Mouse (Mus musculus): ENCODE measurements at regions not wholly inside any gene's neighbourhood (a gene's known extent, or its start where the extent isn't known, plus 50 kb on each side); places are given as distances from the start of the nearest gene placed in this dataset.

DNA sequence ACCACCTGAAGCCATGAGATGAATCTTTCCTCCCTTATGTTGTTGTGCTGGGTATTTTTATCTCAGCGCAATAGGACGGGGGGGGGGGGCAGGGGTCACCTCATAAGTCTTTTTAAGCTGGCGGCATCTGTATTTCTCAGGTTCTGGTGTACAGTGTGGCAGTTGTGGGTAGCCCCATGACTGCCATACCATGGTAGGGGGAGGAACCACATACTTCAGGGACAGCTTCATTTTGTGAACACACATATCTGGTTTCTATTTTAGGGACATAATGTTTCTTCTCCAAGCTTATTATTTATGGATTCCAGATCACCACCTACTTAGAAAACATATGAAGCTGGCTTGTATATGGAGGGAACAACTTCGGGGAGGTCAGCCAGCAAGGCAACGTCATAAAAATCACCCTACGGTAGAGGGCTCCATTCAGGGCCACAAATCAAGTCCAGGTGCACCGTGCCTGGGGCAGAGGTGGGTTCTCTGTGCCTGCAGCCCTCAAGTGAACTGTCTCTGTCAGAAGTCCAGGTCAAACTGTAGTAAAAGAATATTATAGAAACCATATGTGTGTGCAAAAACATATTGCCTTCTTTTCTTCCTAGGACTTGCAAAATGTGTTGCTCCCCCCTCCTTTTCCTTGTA is 130.9 kb downstream of the Hhipl2 start:
- TF ChIP-seq MAX (IDR thresholded peaks at IDR 0.05; ENCODE audit: low read length), result no peak
- no peak for TF ChIP-seq POLR2A (IDR thresholded peaks at IDR 0.05; ENCODE audit: control insufficient read depth in 1 of 2, insufficient read depth in 1 of 2, low read depth in 1 of 2, low read length in 2 of 2, poor library complexity in 1 of 2)
- no peak for TF ChIP-seq CTCF (IDR thresholded peaks at IDR 0.05 in 2 of 3, conservative IDR thresholded peaks at IDR 0.05 in 1 of 3; ENCODE audit: control insufficient read depth in 1 of 3, insufficient read depth in 1 of 3, low read depth in 2 of 3, low read length in 3 of 3, poor library complexity in 1 of 3, severe bottlenecking in 1 of 3)
- TF ChIP-seq GATA1 (IDR thresholded peaks at IDR 0.05; ENCODE audit: low read depth, low read length), result no peak
- no peak for TF ChIP-seq EP300 (IDR thresholded peaks at IDR 0.05; ENCODE audit: low read depth in 1 of 2, low read length in 2 of 2)
- TF ChIP-seq MYC (IDR thresholded peaks at IDR 0.05; ENCODE audit: low read depth, low read length), result no peak
- TF ChIP-seq GABPA (IDR thresholded peaks at IDR 0.05; ENCODE audit: low read depth, low read length), result no peak
- TF ChIP-seq POLR2AphosphoS2 (IDR thresholded peaks at IDR 0.05; ENCODE audit: low read length), result no peak
- no peak for TF ChIP-seq NRF1 (IDR thresholded peaks at IDR 0.05; ENCODE audit: insufficient read depth, low read depth, low read length, poor library complexity, severe bottlenecking)
- TF ChIP-seq RAD21 (IDR thresholded peaks at IDR 0.05; ENCODE audit: low read depth, low read length), result no peak
- TF ChIP-seq ZC3H11A (IDR thresholded peaks at IDR 0.05; ENCODE audit: low read depth, low read length), result no peak
- TF ChIP-seq SMC3 (IDR thresholded peaks at IDR 0.05; ENCODE audit: low read depth, low read length), result no peak
- TF ChIP-seq USF1 (IDR thresholded peaks at IDR 0.05; ENCODE audit: low read depth, low read length), result no peak
- TF ChIP-seq SIN3A (IDR thresholded peaks at IDR 0.05; ENCODE audit: low read length), result no peak

Measured in MEL (cell line).